Mouse (Mus musculus) liver, embryonic 14.5 days (tissue): ENCODE results near the gene Adap1.

Experiments used
- CTCF ChIP-seq: IDR thresholded peaks from 2 replicates; pipeline ENCODE4 v1.5.1; 2016; ENCODE audit warnings: antibody characterized with exemption, low read depth, control low read depth
- EP300 ChIP-seq: IDR thresholded peaks from 2 replicates; pipeline ENCODE4 v1.6.1; 2016; ENCODE audit warnings: antibody characterized with exemption, low read depth

DNA sequence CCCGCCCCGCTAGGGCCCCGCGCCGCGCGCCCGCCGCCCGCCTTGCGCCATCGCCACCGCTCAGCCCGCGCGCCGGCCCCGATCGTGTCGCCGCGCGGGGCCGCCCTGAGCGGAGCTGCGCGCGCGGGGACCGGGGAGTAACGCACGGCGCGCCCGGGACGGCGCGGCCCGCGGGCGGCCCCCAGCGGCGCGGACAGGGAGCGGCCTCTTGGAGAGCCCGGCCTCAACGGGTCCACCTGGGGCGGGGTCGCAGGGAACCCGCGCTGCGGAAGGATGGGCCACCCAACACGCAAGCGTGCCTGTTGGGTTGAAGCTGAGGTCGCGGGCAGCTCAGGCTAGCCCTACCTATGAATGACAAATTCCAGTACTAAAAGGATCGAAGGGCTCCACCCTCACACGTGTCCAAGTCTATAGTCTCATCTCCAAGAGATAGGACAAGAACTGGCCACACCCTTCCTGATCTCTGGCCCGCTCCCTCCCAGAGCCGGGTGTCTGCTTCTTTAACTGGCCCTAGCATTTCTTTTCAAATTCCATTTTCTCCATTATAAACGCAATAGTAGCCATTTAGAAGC is at the start of gene Adap1:
- TF ChIP-seq CTCF (peak; percentile 16; the same call in 1 of the 2 replicates), EP300 (no peak)
